Mouse (Mus musculus) activated CD4-positive, CD25-positive, alpha-beta regulatory T cell, adult 4 months (primary cell): ENCODE data around the gene Hsd17b2. TPM values are rescaled to one million over a fixed set of nuclear protein-coding genes. Genes with fewer than 3 reads are reported as not detected.
A peak's percentile ranks its signal among the peaks of the same experiment; 100 is the strongest.

Experiments used
- ATAC-seq: one replicate; pipeline ENCODE4 v1.8.0; 2017
- polyA plus RNA-seq, 2 experiments: library from polyadenylated mRNA; unstranded; fragments of 100-300 nt; shearing (Covaris generic); gene quantifications; one replicate each; pipeline ENCODE4 v1.2.1; 2017

Gene Hsd17b2
- polyA plus RNA-seq, 2 experiments from 2014 or later: not detected

DNA sequence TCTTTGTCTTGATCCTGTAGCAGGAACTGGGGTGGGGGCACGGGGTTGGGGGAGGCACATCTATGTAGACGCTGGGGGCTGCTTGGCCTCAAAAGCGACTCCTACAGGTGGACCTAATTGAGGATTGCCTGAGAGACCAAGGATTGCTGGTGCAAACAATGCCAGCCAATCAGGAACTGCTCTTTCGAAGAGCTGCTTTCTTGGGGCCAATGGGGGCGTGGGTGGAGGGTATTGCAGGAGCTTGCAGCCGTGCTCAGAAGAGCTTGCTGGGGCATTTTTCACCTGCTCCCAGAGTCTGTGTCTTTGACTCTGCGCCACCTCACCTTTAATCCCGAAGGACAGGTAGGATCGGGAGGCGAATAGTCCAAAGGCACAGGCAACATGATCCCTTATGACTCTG lies 73.9 kb downstream of the Hsd17b2 start:
- no peak for ATAC-seq

DNA sequence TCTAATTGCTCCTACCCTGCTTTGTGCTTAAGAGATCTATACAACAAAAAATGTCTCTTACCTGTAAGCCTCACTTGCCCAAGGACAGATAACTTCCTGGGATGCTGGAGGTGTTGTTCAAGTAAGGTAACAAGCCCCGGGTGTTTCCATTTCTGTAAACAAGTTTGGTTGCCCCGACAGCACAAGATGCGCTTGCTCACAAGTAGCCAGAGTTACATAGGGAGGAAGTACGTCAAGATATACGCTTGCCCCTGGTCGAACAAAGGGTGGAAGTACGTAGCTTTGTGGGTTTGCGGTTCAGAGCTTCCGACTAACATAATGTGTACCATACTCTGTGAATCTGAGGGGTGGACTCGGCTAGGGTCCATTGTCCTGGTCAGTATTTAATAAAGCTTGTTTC lies 74.4 kb downstream of the Hsd17b2 start:
- ATAC-seq: peak; percentile 55

DNA sequence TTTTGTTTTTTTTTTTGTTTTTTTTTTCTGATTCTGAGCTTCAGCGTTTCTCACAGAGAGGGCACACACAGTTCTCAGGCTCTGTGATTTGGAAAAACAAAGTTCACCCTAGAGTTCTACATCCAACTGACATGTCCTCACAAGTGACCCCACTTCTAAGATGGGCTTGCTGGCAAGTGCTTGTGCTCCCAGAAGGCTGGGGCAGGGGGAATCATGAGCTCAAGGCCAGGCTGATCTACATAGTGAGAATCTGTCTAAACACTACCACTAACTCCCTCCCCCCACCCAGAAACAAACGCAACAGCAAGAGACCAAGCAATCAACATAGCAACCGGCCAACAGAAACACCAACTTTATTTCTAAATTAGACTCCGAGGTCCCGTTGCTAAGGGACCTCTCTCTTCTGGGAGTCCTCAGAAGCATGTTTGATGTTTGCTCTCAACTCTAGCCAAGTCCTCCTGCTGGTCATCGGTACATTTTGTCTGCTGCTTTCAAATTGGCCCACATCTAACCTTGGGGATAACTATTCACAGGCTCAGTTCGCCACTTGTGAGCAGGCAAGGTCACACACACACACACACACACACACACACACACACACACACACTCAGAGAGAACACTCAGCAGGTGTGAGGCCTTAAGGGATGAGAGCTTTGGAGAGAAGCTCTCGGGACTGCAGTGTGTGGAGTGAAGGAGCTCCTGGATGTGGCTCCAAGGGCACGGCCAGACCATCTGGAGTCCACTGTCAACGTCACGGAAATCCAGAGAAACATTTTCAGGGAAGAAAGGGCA lies 77.0 kb downstream of the Hsd17b2 start:
- no peak for ATAC-seq

DNA sequence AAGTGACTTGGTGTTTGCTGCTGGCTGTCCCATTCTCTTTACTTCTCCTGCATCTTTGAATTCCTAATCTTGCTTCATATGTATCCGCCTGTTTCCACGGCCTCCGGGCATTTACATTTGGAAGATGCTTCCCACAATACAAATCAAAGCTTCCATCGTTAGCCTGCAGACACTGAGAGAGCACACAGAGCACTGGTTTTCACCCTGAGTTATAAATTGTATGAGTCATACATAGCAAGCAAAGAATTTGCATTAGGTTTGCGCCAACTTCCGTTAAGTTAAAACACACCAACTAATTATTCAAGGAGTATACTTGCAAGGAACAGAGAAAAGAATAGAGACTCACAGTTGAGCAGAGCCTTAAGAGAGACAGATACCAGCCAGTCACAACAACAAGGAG lies 77.6 kb downstream of the Hsd17b2 start:
- ATAC-seq: peak; percentile 30

DNA sequence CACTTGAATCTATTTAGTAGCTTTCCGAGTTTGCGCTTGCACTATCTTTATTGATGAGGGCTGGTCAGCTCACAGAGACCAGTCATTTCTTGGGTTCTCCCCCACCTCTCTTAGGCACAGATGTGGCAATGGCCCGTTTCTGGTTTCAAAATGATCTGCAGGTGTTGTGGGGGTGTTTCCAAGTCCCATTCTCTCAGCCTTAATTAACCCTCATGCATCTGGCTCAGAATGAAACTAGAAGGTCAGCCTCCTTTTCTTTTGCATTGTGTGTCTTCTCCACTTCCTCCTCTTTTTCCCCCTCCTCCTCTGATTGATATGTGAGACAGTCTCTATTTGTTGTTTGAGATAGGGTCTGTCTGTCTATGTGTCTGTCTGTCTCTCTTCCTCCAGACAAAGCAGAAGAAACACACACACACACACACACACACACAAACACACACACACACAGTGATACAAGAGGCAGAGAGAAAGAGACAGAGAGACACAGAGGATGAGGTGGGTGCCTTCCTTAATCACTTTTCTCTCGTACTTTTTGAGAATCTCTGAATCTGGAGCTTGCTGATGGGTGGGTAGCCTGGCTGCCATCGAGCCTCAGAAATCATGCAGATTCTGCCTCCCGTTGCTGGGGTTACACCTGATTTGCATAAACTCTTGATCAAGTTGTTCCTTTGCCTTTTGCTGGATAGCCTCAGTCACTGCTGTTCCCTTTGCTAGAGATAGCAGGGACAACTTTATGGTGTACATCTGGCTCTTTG lies 79.8 kb downstream of the Hsd17b2 start:
- peak; percentile 55 for ATAC-seq

DNA sequence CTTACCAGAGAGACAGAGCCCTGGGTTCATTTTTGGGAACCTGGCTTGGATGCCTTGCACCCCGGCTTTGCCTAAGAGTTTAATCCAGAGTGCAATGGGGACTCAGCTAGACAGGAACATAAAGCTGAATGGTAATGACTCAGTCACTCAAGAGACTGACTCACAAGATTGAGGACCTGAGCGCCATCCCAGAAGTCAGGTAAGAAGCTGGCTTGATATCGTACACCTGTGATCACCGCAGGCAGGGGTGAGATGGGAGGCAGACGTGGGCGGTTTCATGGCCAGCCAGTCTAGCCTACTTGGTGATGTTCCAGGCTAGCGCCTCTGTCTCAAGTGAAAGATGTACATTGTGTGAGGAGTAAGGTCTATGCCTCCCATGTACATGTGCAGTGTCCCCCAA lies 81.3 kb downstream of the Hsd17b2 start:
- ATAC-seq: no peak

DNA sequence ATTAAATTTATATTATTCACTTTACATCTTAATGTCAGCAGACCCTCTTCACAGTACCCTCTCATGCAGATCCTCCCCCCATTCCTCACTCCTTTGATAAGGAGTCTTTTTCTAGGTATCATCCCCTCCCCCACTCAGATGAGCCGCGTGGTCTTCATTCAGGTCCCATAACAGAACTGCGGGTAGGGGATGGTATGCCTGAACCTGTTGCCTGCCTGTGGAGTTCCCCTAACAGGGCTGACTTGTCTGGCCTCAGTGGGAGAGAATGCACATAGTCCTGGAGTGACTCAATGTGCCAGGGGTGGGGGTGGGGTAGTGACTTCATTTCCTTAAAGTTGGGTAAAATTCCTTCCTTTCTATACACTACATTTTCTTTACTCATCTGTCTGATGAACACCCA lies 84.7 kb downstream of the Hsd17b2 start:
- no peak for ATAC-seq

DNA sequence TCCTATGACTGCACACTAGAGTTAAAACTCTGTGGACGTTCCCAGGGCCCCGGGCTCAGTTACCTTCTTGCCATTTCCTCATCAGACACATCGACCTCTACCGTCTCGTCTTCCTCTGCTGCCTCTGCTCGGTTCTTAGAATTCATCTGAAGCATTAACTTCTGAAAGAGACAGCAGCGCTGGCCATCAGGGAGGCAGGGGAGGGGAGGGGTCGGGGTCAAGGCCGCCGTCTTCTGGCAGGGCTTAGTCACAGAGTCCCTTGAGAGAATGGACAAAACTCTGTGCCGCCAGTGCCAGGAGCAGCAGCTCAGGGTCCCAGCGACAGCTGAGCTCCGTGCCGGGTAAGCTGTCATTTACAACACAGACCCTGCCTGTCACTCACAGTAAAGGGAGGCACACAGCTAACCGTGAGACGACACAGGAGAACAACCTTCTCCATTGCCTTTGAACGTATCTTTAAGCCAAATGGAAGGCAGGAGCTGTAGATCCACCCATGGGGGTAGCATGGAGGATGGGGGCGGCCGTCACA lies 91.0 kb downstream of the Hsd17b2 start:
- ATAC-seq: no peak

DNA sequence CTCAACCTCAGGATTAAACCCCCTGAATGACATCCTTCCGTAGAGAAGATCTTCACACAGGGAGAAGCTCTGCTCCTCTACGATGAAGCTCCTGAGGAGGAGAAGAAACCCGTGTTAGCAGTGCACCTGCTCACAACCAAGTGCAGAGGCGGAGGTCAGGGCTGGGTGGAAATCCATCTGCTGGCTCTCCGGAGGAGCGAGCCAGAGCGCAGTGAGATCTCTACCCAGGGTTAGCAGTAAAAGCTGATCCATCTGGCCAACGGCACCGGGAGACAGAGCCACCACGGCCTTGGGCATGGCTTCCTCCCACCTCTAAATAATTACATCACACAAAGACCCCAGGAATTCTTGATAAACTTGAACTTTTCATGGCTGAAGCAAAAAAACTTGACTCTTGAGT lies 92.9 kb downstream of the Hsd17b2 start:
- no peak for ATAC-seq

DNA sequence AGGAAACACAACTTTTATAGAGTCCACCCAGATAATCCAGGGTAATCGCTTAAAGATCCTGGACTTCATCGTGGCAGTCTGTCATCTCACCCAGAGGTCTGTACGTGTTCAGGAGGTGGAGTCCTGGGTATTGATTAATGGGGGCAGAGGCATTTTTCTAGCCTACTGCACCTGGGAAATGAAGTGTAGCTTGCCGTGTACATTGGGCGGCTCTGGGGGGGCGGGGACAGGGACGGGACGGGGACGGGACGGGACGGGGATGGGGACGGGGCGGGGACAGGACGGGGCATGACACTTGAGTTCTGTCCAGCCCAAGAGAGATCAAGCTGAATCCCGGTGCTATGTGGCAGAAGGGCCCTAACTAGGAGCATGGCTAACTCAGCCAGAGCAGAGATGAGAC lies 94.8 kb downstream of the Hsd17b2 start:
- ATAC-seq: no peak

DNA sequence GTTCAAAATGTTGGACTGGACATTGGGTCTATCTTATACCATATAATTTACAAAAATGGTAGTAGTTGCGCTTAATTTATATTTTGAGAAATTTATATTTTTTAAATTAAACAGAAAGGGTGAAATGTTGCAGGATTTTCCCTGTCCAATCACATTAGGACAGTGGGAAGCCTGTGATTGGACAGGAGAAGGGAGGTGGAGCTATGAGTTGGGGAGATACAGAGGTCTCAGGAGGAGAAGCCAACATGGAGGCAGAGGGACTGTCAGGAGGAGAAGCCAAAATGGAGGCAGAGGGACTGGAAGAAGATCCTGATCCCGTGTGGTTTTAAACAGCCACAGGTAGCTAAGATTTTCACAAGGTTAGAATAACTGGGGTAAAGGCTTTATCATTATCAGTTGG lies 96.4 kb downstream of the Hsd17b2 start:
- no peak for ATAC-seq

DNA sequence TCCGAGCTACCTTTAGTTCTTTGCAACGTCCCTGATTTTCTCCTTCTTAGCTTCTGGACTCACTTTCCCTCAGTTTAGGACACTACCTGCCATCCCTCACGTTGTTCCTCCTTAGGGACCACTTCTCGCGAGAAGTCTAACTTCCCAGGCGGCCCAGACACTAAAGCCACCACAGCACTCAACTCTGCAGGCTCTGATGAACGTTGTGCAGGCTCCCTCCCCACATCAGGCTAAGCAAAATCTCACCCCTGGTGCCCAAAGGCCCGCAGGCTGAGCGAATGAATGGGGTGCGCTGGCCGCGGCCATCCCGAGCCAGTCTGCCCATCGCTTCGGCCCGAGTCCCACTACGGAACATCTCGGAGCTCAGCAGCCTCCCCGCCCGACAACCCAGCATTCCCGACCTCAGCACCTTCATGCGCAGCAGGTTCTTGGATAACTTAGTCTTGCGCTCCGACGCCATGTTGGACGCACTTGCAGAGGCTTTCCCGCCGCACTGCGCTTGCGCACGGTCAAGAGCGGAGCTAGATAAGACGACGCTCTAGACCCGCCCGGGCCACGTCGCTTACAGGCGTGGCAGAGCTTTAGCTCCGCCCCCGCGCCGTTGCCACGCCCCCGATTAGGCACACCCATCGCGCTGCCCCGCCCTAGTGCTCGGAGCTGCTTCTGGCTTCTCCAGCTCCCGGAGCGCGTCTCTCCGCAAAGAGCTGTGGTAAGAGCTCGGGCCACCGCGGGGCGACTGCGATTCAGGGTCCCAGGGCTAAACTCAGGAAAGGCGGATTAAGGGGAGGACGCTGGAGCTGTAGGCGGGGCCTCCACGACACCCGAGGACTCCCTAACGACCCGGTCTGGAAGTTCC lies 100.0 kb downstream of the Hsd17b2 start, which contains the start of gene Mphosph6:
Mphosph6 (minus strand) TSS at position 501 of the 856 bp plus-strand sequence.
- peak; percentile 94 for ATAC-seq

DNA sequence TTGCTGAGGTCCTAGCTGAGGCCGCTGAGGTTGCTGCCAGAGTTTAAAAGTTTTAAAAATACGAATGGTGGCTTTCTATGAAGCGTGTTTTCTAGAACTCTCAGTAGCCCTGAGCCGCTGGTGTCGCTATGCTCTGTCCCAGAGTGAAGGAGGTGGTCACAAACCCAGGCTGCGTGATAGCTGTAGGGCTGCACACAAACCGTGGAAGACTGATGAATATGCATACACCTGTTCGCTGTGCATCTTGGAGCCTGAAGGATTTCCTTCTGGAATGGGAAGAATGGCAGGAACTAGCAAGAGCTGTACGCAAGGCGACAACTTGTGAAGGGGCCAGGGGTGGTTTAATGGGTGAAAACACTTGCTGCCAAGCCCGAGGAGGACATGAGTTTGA lies 100.6 kb downstream of the Hsd17b2 start:
- ATAC-seq: peak; percentile 29

DNA sequence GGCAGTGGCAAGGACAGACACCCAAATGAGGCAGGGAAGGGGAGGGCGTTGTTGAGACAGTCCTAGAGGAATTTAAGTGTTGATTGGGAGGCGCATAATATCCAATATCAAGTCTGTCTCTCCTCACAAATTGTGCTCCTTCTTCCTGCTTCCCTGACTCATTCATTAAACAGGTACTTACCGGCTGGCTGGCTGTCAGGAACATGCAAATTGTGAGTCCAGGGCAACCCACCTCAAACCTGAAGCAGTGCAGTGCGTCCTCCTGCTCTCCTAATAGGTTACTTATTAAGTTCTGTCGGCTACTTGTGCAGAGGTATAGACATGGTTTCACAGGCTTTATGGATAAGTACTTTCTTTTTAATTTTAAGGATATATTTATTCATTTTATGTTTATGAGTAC lies 103.7 kb downstream of the Hsd17b2 start:
- no peak for ATAC-seq

Other genes with a start within 250 kb of the Hsd17b2 start
- 1 to 10 TPM in 1 of 2 experiments, not detected in 1; 1.1 TPM for gene Plcg2, start 203.6 kb upstream of the Hsd17b2 start, polyA plus RNA-seq
- gene Sdr42e1, start 28.2 kb upstream of the Hsd17b2 start, polyA plus RNA-seq: 1 to 10 TPM in 1 of 2 experiments, under 1 TPM in 1; 0.93 to 1.1 TPM
- gene Mphosph6, start 100.0 kb downstream of the Hsd17b2 start, polyA plus RNA-seq: 10 to 100 TPM; 61.0 to 74.5 TPM